Mouse (Mus musculus) heart, embryonic 13.5 days (tissue): ENCODE results near the gene Hsd11b1. TPM values are rescaled to one million over a fixed set of nuclear protein-coding genes. Genes with fewer than 3 reads are reported as not detected.
A peak's percentile ranks its signal among the peaks of the same experiment; 100 is the strongest.

Source experiments
- ATAC-seq: fragments of 200-750 bp; cut with Nextera tagmentation; 2 replicates; pipeline ENCODE4 v1.8.0; 2017; ENCODE audit warnings: moderate TSS enrichment; ENCODE audit not compliant: insufficient number of reproducible peaks, low FRiP score, low TSS enrichment; ENCODE audit errors: extremely low read depth
- H3K27ac ChIP-seq: fragments of 300-500 bp; sonication (generic); replicated peaks from 2 replicates; pipeline ENCODE4 v1.5.1; 2015; ENCODE audit warnings: moderate library complexity, mild to moderate bottlenecking, inconsistent platforms
- H3K27me3 ChIP-seq: fragments of 300-500 bp; sonication (generic); replicated peaks from 2 replicates; pipeline ENCODE4 v1.6.1; 2015; ENCODE audit warnings: mild to moderate bottlenecking, inconsistent platforms
- H3K36me3 ChIP-seq: fragments of 300-500 bp; sonication (generic); 2 replicates; pipeline ENCODE4 v1.6.1; 2015; ENCODE audit warnings: mild to moderate bottlenecking, inconsistent platforms
- H3K4me1 ChIP-seq: fragments of 300-500 bp; sonication (generic); 2 replicates; pipeline ENCODE4 v1.6.1; 2015; ENCODE audit warnings: inconsistent platforms
- H3K4me2 ChIP-seq: fragments of 300-500 bp; sonication (generic); 2 replicates; pipeline ENCODE4 v1.6.1; 2015; ENCODE audit warnings: inconsistent platforms, mild to moderate bottlenecking, moderate library complexity
- H3K4me3 ChIP-seq: fragments of 300-500 bp; sonication (generic); 2 replicates; pipeline ENCODE4 v1.5.1; 2015; ENCODE audit warnings: moderate library complexity, mild to moderate bottlenecking, inconsistent platforms
- H3K9ac ChIP-seq: fragments of 300-500 bp; sonication (generic); 2 replicates; pipeline ENCODE4 v1.6.1; 2015; ENCODE audit warnings: inconsistent platforms, mild to moderate bottlenecking, moderate library complexity
- H3K9me3 ChIP-seq: fragments of 300-500 bp; sonication (generic); 2 replicates; pipeline ENCODE4 v1.6.1; 2016; ENCODE audit warnings: inconsistent platforms
- WGBS: fragments of 180-500 bp; shearing (Covaris S2); methylation state at CpG from one replicate; pipeline ENCODE4 v1.1.7; 2015; ENCODE audit warnings: mixed read lengths; 5-methylcytosine and 5-hydroxymethylcytosine counted together
- polyA plus RNA-seq: library from polyadenylated mRNA; unstranded; fragments of >200 nt; fragmentation: Nextera tagmentation; extraction: Ambion mirVana; gene quantifications from 2 replicates; pipeline ENCODE4 v1.2.1, GENCODE M21; 2015

The Hsd11b1 gene
- 1.3 and 1.9 TPM in 2 replicates for polyA plus RNA-seq

GRCm38 (mm10) chr1:193263955-193264598 is at the start of gene Hsd11b1:
TSS of gene Hsd11b1 (minus strand) at chr1:193264075.
- WGBS, result 62% methylated on average over 5 of the region's 5 CpGs
- H3K4me2 ChIP-seq, result no peak within 1 kb of the TSS
- no peaks in the 10 kb centered on the region for H3K36me3 ChIP-seq
- peaks cover 29% of the 10 kb centered on the region for H3K4me1 ChIP-seq
- H3K4me3 ChIP-seq, result no peak within 1 kb of the TSS
- no peaks in the 10 kb centered on the region for H3K9me3 ChIP-seq
- no peak for ATAC-seq
- H3K27ac ChIP-seq, result peak within 1 kb of the TSS; percentile 12; the same call in 1 of the 2 replicates
- H3K27me3 ChIP-seq, result no peaks in the 10 kb centered on the region
- H3K9ac ChIP-seq, result no peak within 1 kb of the TSS

GRCm38 (mm10) chr1:193311596-193311995 is 47.7 kb upstream of the Hsd11b1 start:
- ATAC-seq, result no peak
- Histone ChIP-seq H3K4me2 (no peak overlapping the region), H3K4me3 (no peak overlapping the region), H3K36me3 (no peaks in the 10 kb centered on the region), H3K27ac (no peak overlapping the region), H3K4me1 (peaks cover 42% of the 10 kb centered on the region), H3K9me3 (no peaks in the 10 kb centered on the region), H3K9ac (no peak overlapping the region), H3K27me3 (no peaks in the 10 kb centered on the region)
- WGBS, result 50% methylated on average over 1 of the region's 1 CpGs

- H3K4me3 ChIP-seq, result no peak overlapping the region
- H3K9me3 ChIP-seq, result no peaks in the 10 kb centered on the region
- no peaks in the 10 kb centered on the region for H3K36me3 ChIP-seq
- no peak overlapping the region for H3K4me2 ChIP-seq
- no peaks in the 10 kb centered on the region for H3K27me3 ChIP-seq
- H3K9ac ChIP-seq, result no peak overlapping the region
- 84% methylated on average over 3 of the region's 3 CpGs for WGBS
- ATAC-seq, result no peak
- no peak overlapping the region for H3K27ac ChIP-seq
- peaks cover 32% of the 10 kb centered on the region for H3K4me1 ChIP-seq
Observed at GRCm38 (mm10) chr1:193310519-193311085, 46.7 kb upstream of the Hsd11b1 start.

GRCm38 (mm10) chr1:193309785-193310518 is 46.1 kb upstream of the Hsd11b1 start:
- no peak overlapping the region for H3K4me3 ChIP-seq
- 23% methylated on average over 1 of the region's 1 CpGs for WGBS

GRCm38 (mm10) chr1:193306832-193307231 is 43.0 kb upstream of the Hsd11b1 start:
- WGBS, result 84% methylated on average over 2 of the region's 2 CpGs

More at GRCm38 (mm10) chr1:193309785-193310518, 46.1 kb upstream of the Hsd11b1 start:
- no peak for ATAC-seq
- H3K9ac ChIP-seq, result no peak overlapping the region
- H3K36me3 ChIP-seq, result no peaks in the 10 kb centered on the region
- H3K4me2 ChIP-seq, result no peak overlapping the region
- H3K27ac ChIP-seq, result no peak overlapping the region
- peaks cover 25% of the 10 kb centered on the region for H3K4me1 ChIP-seq
- no peaks in the 10 kb centered on the region for H3K9me3 ChIP-seq
- H3K27me3 ChIP-seq, result no peaks in the 10 kb centered on the region

GRCm38 (mm10) chr1:193305386-193305785 is 41.5 kb upstream of the Hsd11b1 start:
- no peak overlapping the region for H3K4me2 ChIP-seq
- H3K4me1 ChIP-seq, result peaks cover 9% of the 10 kb centered on the region
- no peak overlapping the region for H3K9ac ChIP-seq
- H3K9me3 ChIP-seq, result no peaks in the 10 kb centered on the region
- no peak for ATAC-seq
- H3K27ac ChIP-seq, result no peak overlapping the region
- H3K4me3 ChIP-seq, result no peak overlapping the region
- no peaks in the 10 kb centered on the region for H3K36me3 ChIP-seq
- no peaks in the 10 kb centered on the region for H3K27me3 ChIP-seq
- 49% methylated on average over 7 of the region's 7 CpGs for WGBS

More at GRCm38 (mm10) chr1:193306832-193307231, 43.0 kb upstream of the Hsd11b1 start:
- no peak overlapping the region for H3K4me3 ChIP-seq
- no peaks in the 10 kb centered on the region for H3K36me3 ChIP-seq
- H3K27ac ChIP-seq, result no peak overlapping the region
- H3K9me3 ChIP-seq, result no peaks in the 10 kb centered on the region
- H3K4me1 ChIP-seq, result peaks cover 13% of the 10 kb centered on the region
- no peaks in the 10 kb centered on the region for H3K27me3 ChIP-seq
- ATAC-seq, result no peak
- H3K9ac ChIP-seq, result no peak overlapping the region
- no peak overlapping the region for H3K4me2 ChIP-seq

GRCm38 (mm10) chr1:193303096-193303495 is 39.2 kb upstream of the Hsd11b1 start:
- Histone ChIP-seq H3K27ac (no peak overlapping the region), H3K27me3 (no peaks in the 10 kb centered on the region), H3K9me3 (no peaks in the 10 kb centered on the region), H3K4me2 (no peak overlapping the region), H3K9ac (no peak overlapping the region), H3K4me1 (peaks cover 6% of the 10 kb centered on the region), H3K4me3 (no peak overlapping the region), H3K36me3 (no peaks in the 10 kb centered on the region)
- 52% methylated on average over 2 of the region's 2 CpGs for WGBS
- ATAC-seq, result no peak

GRCm38 (mm10) chr1:193302093-193302405 is 38.2 kb upstream of the Hsd11b1 start:
- Histone ChIP-seq H3K4me1 (peaks cover 6% of the 10 kb centered on the region), H3K27ac (no peak overlapping the region), H3K4me3 (no peak overlapping the region), H3K9ac (no peak overlapping the region), H3K36me3 (no peaks in the 10 kb centered on the region), H3K4me2 (no peak overlapping the region), H3K9me3 (no peaks in the 10 kb centered on the region), H3K27me3 (no peaks in the 10 kb centered on the region)
- ATAC-seq, result no peak
- 51% methylated on average over 8 of the region's 8 CpGs for WGBS

- Histone ChIP-seq H3K27me3 (no peaks in the 10 kb centered on the region), H3K4me3 (no peak overlapping the region), H3K4me2 (no peak overlapping the region), H3K9ac (no peak overlapping the region), H3K27ac (no peak overlapping the region), H3K4me1 (peaks cover 6% of the 10 kb centered on the region), H3K9me3 (no peaks in the 10 kb centered on the region), H3K36me3 (no peaks in the 10 kb centered on the region)
- WGBS, result 47% methylated on average over 6 of the region's 6 CpGs
- no peak for ATAC-seq
Observed at GRCm38 (mm10) chr1:193301216-193302092, 37.6 kb upstream of the Hsd11b1 start.

GRCm38 (mm10) chr1:193299995-193300394 is 36.1 kb upstream of the Hsd11b1 start:
- Histone ChIP-seq H3K9me3 (no peaks in the 10 kb centered on the region), H3K36me3 (no peaks in the 10 kb centered on the region), H3K9ac (no peak overlapping the region), H3K27ac (no peak overlapping the region), H3K4me2 (no peak overlapping the region), H3K4me3 (no peak overlapping the region), H3K4me1 (peaks cover 6% of the 10 kb centered on the region), H3K27me3 (no peaks in the 10 kb centered on the region)
- 48% methylated on average over 1 of the region's 1 CpGs for WGBS
- ATAC-seq, result no peak

- 71% methylated on average over 3 of the region's 3 CpGs for WGBS
- H3K4me2 ChIP-seq, result no peak overlapping the region
- H3K9me3 ChIP-seq, result no peaks in the 10 kb centered on the region
- no peak overlapping the region for H3K27ac ChIP-seq
- H3K36me3 ChIP-seq, result no peaks in the 10 kb centered on the region
- no peak for ATAC-seq
- no peak overlapping the region for H3K9ac ChIP-seq
- H3K4me1 ChIP-seq, result peaks cover 6% of the 10 kb centered on the region
- no peaks in the 10 kb centered on the region for H3K27me3 ChIP-seq
- H3K4me3 ChIP-seq, result no peak overlapping the region
Observed at GRCm38 (mm10) chr1:193298141-193298765, 34.4 kb upstream of the Hsd11b1 start.
